Mouse (Mus musculus) cerebellum, adult 9-10 months (tissue): ENCODE measurements around the gene Adck1.
A peak's percentile ranks its signal among the peaks of the same experiment; 100 is the strongest.
"Not testable (repeated sequence)": the region's sequence is repeated elsewhere in the genome, so short reads cannot be mapped to it uniquely, and the experiment has no call there.

Experiments
- DNase-seq: peaks from one replicate; pipeline ENCODE4 v3.0.0; 2022

Adck1 gene

GRCm38 (mm10) chr12:88360441-88361119 is at the start of gene Adck1:
Adck1 (plus strand) TSS chr12:88360554.
- peak; percentile 93 for DNase-seq

DNA sequence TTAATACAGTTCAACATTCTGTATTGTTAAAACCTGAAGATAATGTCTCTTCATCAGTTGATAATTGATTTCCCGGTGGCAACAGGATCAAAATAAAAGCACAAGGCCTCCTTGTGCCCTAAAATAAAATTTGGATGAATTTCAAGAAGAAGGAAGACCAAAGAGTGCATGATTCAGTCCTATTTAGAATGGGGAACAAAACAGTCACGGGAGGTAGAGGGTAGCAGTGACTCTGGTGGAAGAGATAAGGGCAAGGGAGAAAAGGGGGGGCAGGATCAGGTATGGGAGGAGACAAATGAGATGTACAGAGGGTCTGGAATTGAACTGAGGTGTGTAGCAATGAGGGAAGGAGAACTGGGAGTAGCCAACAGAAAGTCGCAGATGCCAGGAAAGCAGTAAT is 45.8 kb upstream of the Adck1 start:
- no peak for DNase-seq

- not testable (repeated sequence) for DNase-seq
These were observed 36.4 kb upstream of the Adck1 start, which contains the start of gene Gm5039 for GRCm38 (mm10) chr12:88323926-88324325. Gm5039 (minus strand) TSS chr12:88324026.

GRCm38 (mm10) chr12:88336662-88337413 is 23.5 kb upstream of the Adck1 start:
- DNase-seq: not testable (repeated sequence)

- DNase-seq: not testable (repeated sequence)
These were observed 19.1 kb upstream of the Adck1 start for GRCm38 (mm10) chr12:88341286-88341685.

DNA sequence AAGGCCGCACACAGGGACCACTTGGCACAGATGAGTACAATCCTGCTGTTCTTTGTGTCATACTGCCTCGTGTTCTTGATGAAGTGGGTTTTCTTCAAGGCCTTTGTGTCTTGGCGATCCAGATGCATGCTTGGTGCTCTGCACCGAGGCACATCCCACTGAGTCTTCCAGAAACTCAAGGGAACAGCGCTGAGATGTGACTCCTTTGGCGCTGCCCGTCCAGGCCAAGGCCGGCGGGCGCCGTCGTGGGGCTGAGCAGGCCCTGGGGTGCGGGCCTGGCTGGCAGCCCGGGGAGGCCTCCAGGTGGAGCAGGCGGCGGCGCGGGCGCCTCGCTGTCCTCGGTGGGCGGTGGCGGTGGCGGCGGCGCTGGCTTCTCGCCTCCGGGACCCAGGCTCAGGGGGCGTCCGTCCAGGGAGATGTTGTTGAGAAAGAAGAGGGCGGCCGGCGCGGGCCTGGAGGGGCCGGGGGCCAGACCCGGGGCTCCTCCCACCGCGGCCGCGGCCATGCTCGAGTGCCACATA is 6.1 kb upstream of the Adck1 start:
- DNase-seq: no peak

- DNase-seq: no peak
These were observed 729 bp downstream of the Adck1 start for GRCm38 (mm10) chr12:88361120-88361445.

GRCm38 (mm10) chr12:88367673-88368072 is 7.3 kb downstream of the Adck1 start:
- DNase-seq: no peak

- DNase-seq: no peak
These were observed 8.3 kb downstream of the Adck1 start for GRCm38 (mm10) chr12:88368618-88369017.

GRCm38 (mm10) chr12:88369690-88370089 is 9.3 kb downstream of the Adck1 start:
- not testable (repeated sequence) for DNase-seq

DNA sequence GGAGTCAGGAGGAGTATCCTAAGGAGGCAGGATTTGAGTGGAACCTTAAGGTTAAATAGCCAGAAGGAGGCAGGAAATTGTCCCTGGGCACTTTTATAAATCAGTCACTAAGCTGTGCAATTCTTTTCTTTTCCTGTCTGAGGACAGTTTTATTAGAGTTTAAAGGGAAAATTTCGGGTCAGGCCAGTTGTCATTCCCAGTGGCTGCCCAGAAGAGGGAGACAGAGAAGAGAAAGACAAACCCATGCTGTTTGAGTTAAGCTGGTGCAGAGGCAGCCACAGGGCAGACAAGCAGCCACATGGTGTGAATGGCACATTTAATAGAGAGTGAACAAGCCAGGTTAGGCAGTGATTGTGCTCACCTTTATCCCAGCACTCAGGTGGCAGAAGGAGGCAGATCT is 10.0 kb downstream of the Adck1 start:
- DNase-seq: not testable (repeated sequence)

GRCm38 (mm10) chr12:88372018-88372417 is 11.7 kb downstream of the Adck1 start:
- DNase-seq: no peak

- no peak for DNase-seq
These were observed 16.5 kb downstream of the Adck1 start for GRCm38 (mm10) chr12:88376820-88377219.

GRCm38 (mm10) chr12:88378256-88378655 is 17.9 kb downstream of the Adck1 start:
- no peak for DNase-seq

DNA sequence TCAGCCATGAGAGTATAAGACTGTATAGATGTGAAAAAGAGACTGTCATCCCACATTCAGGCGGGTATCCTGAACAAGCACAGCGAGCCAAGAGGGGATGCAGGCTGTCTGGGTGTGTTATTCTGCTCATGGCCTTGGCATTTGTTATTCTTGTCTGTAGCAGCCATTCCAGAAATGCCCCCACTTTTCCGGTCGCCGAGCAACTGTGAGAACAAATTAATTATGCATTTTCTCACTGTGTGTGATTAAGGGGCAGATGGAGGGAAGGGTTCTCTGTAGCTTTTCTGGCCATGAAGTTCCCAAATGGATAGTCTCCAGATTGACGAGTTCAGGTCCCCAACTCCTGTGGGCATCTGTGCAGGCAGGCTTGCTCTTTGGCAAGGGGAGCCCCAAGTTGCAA is 28.5 kb downstream of the Adck1 start:
- no peak for DNase-seq

DNA sequence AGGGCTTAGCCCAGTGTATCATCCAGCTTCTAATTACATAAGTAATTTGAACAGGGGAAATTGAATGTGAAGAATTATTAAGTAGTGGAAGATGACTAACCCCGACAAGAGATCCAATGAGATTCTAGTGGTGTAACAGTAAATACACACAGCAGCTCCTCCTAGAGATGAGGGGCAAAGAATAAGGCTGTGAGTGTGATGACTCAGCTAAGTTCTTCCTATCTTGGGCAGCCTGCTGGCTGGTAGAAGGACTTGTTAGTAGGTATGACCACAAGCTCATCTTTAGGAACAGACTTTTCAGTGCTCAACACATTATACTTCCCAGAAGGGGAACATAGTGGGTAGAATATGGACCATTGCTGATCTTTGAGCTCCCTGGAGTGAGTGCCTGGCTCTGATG is 38.3 kb downstream of the Adck1 start:
- no peak for DNase-seq

- DNase-seq: no peak
These were observed 43.2 kb downstream of the Adck1 start for GRCm38 (mm10) chr12:88403541-88403940.

DNA sequence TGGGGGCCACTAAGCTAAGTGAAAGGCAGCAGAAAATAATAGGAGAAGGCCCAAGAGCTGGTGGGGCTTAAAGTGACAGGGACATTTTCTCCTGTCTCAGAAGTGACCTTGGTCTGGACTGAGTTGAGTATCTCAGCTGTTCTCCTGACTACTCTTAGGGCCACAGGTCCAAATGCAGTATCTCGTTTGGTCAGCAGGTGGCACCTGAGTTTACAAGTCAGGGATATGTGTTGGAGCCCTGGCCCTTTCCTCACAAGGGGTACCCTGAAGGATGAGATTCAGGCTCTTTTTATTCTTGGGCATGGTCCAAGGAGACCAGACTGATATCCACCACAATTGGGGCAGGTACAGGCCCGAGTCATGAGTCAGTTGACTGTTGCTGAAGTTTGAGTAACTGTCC is 44.8 kb downstream of the Adck1 start:
- peak; percentile 62 for DNase-seq

DNA sequence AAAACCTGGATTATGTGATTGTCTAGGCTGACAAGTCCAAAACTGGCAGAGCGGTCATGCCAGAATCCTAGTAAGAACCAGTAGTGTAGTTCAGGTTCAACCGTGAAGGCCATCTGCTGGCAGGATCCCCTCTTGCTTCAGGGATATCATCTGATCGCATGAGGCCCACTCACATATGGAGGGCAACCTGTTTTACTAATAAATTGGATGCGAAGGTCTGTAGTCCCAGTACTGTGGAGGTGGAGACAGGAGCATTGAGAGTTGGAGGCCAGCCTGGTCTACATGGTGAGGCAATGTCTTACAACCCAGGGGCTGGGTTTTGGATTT is 47.6 kb downstream of the Adck1 start:
- no peak for DNase-seq

GRCm38 (mm10) chr12:88408323-88409047 is 48.1 kb downstream of the Adck1 start:
- DNase-seq: no peak

GRCm38 (mm10) chr12:88413239-88413638 is 52.9 kb downstream of the Adck1 start:
- DNase-seq: no peak

DNA sequence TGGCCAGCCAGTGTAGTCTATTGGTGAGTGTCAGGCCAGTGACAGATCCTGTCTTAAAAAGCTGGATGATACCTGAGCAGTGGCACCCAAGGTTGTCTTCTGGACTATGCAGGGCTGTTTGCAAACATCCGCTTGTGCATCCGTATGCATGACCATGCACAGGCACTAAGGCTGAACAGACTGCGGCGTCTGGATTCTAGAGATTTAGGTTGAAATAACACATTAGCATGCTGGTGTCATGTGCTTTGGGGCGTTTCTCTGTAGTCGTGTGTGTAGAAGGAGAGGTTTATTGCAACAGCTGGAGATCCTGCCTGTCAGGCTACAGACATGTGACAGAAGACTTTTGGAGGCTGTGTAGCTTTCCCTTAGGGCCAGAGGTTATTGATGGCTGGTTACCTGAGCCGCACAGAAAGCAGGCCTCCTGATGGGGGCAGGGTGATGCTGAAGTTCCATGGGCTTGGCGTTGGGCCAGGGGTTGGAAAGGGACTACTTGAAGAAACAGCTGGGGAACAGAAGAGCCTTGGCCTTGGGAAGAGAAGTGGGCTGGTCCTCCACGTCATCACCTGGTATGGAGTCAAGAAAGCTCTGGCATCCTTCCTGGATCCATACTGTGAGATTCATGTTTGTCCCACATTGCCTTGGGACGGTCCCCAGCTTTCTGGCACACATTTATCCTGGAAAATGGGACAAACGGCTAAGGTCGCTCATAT is 59.7 kb downstream of the Adck1 start:
- DNase-seq: peak; percentile 55

DNA sequence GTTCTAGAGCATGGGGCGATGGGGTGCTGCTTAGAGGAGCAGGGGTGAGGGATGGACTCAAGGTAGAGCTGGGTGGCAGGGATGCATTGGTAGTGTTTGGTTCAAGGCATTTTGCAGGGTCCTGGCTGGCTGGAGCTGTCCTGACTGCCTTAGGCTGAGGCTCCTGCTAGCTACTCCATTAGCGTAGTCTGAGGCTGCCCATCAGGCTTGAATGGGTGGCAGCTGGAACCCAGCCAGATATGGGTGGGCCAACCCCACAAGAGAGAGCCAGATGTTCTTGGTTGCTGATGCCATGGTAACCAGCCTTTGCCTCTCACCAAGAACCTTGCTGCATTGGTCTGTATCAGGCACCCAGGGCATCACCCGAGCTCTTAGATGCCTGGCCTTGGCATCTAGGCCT is 66.6 kb downstream of the Adck1 start:
- no peak for DNase-seq
